Mouse (Mus musculus) CH12.LX (cell line): ENCODE data around the gene Il15. TPM values are rescaled to one million over a fixed set of nuclear protein-coding genes. Genes with fewer than 3 reads are reported as not detected.

Experiments used
- DNase-seq: peaks from one replicate; pipeline ENCODE4 v3.0.0-alpha.2; 2013; ENCODE audit errors: extremely low read depth
- H3K27ac ChIP-seq: 2 replicates; pipeline ENCODE4 v1.5.1; 2012; ENCODE audit warnings: low read depth, mild to moderate bottlenecking, control low read depth, moderate library complexity; ENCODE audit not compliant: insufficient read depth
- H3K27me3 ChIP-seq: replicated peaks from 2 replicates; pipeline ENCODE3; 2012; ENCODE audit warnings: inconsistent platforms
- H3K36me3 ChIP-seq, 2 experiments: replicated peaks in 1 of 2; 2 replicates each; pipeline versions ENCODE3 to v1.6.1; 2012; ENCODE audit warnings: inconsistent platforms in 1 of 2, low read length in 1 of 2, mild to moderate bottlenecking in 1 of 2, mixed read lengths in 1 of 2, moderate library complexity in 1 of 2; ENCODE audit not compliant: control insufficient read depth in 1 of 2, insufficient read depth in 1 of 2
- H3K4me1 ChIP-seq, 2 experiments: 2 replicates each; pipeline ENCODE4 v1.6.1; 2012; ENCODE audit warnings: inconsistent platforms in 1 of 2, moderate library complexity in 1 of 2; ENCODE audit not compliant: insufficient read depth in 2 of 2, control insufficient read depth in 1 of 2
- H3K4me2 ChIP-seq: 2 replicates; pipeline ENCODE4 v1.6.1; 2012; ENCODE audit warnings: low read depth, mild to moderate bottlenecking, control low read depth; ENCODE audit not compliant: poor library complexity, insufficient read depth, severe bottlenecking
- H3K4me3 ChIP-seq, 3 experiments: fragments of 150-350 bp in 1 of 3; sonication (generic) in 1 of 3; replicated peaks in 1 of 3; 2 replicates each; pipeline versions ENCODE3 to v1.5.1; 2011 to 2012; ENCODE audit warnings: low read depth in 2 of 3, low read length in 2 of 3, mild to moderate bottlenecking in 2 of 3, moderate library complexity in 2 of 3, control low read depth in 1 of 3, improper control_type of control experiment in 1 of 3, inconsistent platforms in 1 of 3, mixed read lengths in 1 of 3; ENCODE audit not compliant: poor library complexity in 1 of 3
- H3K79me2 ChIP-seq: replicated peaks from 2 replicates; pipeline ENCODE4 v1.6.1; 2012; ENCODE audit warnings: mild to moderate bottlenecking, moderate library complexity; ENCODE audit not compliant: control insufficient read depth, poor library complexity, insufficient read depth, severe bottlenecking; ENCODE audit errors: extremely low read depth
- H3K9ac ChIP-seq: 2 replicates; pipeline ENCODE4 v1.6.1; 2012; ENCODE audit warnings: low read depth, mild to moderate bottlenecking, control low read depth, moderate library complexity; ENCODE audit not compliant: insufficient read depth
- H3K9me3 ChIP-seq: replicated peaks from 2 replicates; pipeline ENCODE3; 2012; ENCODE audit warnings: low read length, inconsistent platforms, mixed read lengths
- CHD2 ChIP-seq: IDR thresholded peaks from 2 replicates; pipeline ENCODE4 v1.6.1; 2011; ENCODE audit warnings: low read length, improper control_type of control experiment
- CTCF ChIP-seq, 2 experiments: IDR thresholded peaks in 1 of 2; conservative IDR thresholded peaks in 1 of 2; 2 replicates each; pipeline ENCODE4 v1.5.1; 2011 to 2012; ENCODE audit warnings: low read depth in 2 of 2, low read length in 2 of 2, improper control_type of control experiment in 1 of 2, inconsistent platforms in 1 of 2, mild to moderate bottlenecking in 1 of 2, moderate library complexity in 1 of 2
- E2F4 ChIP-seq: IDR thresholded peaks from 2 replicates; pipeline ENCODE4 v1.6.1; 2011; ENCODE audit warnings: low read depth, low read length, improper control_type of control experiment; ENCODE audit not compliant: insufficient replicate concordance
- ELF1 ChIP-seq: IDR thresholded peaks from 2 replicates; pipeline ENCODE4 v1.6.1; 2014; ENCODE audit warnings: low read depth, mild to moderate bottlenecking, inconsistent platforms, low read length, improper control_type of control experiment
- EP300 ChIP-seq: IDR thresholded peaks from 2 replicates; pipeline ENCODE4 v1.6.1; 2011; ENCODE audit warnings: low read length, improper control_type of control experiment
- ETS1 ChIP-seq: conservative IDR thresholded peaks from 2 replicates; pipeline ENCODE4 v1.6.1; 2012; ENCODE audit warnings: low read depth, mild to moderate bottlenecking, inconsistent platforms, low read length, improper control_type of control experiment, moderate library complexity
- GABPA ChIP-seq: IDR thresholded peaks from 2 replicates; pipeline ENCODE4 v1.6.1; 2012; ENCODE audit warnings: low read depth, low read length, improper control_type of control experiment, inconsistent platforms; ENCODE audit not compliant: insufficient replicate concordance
- HCFC1 ChIP-seq: IDR thresholded peaks from 2 replicates; pipeline ENCODE4 v1.6.1; 2012; ENCODE audit warnings: low read depth, mild to moderate bottlenecking, inconsistent platforms, low read length, improper control_type of control experiment
- JUN ChIP-seq: IDR thresholded peaks from 2 replicates; pipeline ENCODE4 v1.6.1; 2011; ENCODE audit warnings: low read depth, mild to moderate bottlenecking, low read length, improper control_type of control experiment, moderate library complexity; ENCODE audit not compliant: insufficient read depth
- JUND ChIP-seq: conservative IDR thresholded peaks from 2 replicates; pipeline ENCODE4 v1.6.1; 2011; ENCODE audit warnings: low read depth, low read length, improper control_type of control experiment
- KAT2A ChIP-seq: IDR thresholded peaks from 2 replicates; pipeline ENCODE4 v1.6.1; 2012; ENCODE audit warnings: low read length, improper control_type of control experiment, inconsistent platforms; ENCODE audit not compliant: insufficient replicate concordance
- MAFK ChIP-seq: IDR thresholded peaks from 2 replicates; pipeline ENCODE4 v1.6.1; 2011; ENCODE audit warnings: low read length, improper control_type of control experiment; ENCODE audit not compliant: insufficient replicate concordance
- MAX ChIP-seq: IDR thresholded peaks from 2 replicates; pipeline ENCODE4 v1.6.1; 2011; ENCODE audit warnings: low read length, improper control_type of control experiment
- MEF2A ChIP-seq: IDR thresholded peaks from 2 replicates; pipeline ENCODE4 v1.6.1; 2014; ENCODE audit warnings: low read depth, mild to moderate bottlenecking, inconsistent platforms, low read length, improper control_type of control experiment, borderline replicate concordance
- MXI1 ChIP-seq: IDR thresholded peaks from 2 replicates; pipeline ENCODE4 v1.6.1; 2011; ENCODE audit warnings: mild to moderate bottlenecking, low read depth, low read length, improper control_type of control experiment
- NELFE ChIP-seq: IDR thresholded peaks from 2 replicates; pipeline ENCODE4 v1.6.1; 2011; ENCODE audit warnings: low read depth, low read length, improper control_type of control experiment
- NRF1 ChIP-seq: IDR thresholded peaks from 2 replicates; pipeline ENCODE4 v1.6.1; 2014; ENCODE audit warnings: low read depth, mild to moderate bottlenecking, inconsistent platforms, low read length, improper control_type of control experiment, moderate library complexity
- POLR2A ChIP-seq: IDR thresholded peaks from 2 replicates; pipeline ENCODE4 v1.6.1; 2011; ENCODE audit warnings: low read depth, mild to moderate bottlenecking, improper control_type of control experiment, low read length
- POLR2AphosphoS2 ChIP-seq: IDR thresholded peaks from 2 replicates; pipeline ENCODE4 v1.6.1; 2011; ENCODE audit warnings: low read depth, low read length, improper control_type of control experiment
- RCOR1 ChIP-seq: conservative IDR thresholded peaks from 2 replicates; pipeline ENCODE4 v1.6.1; 2012; ENCODE audit warnings: low read depth, mild to moderate bottlenecking, inconsistent platforms, low read length, improper control_type of control experiment
- SIN3A ChIP-seq: IDR thresholded peaks from 2 replicates; pipeline ENCODE4 v1.6.1; 2012; ENCODE audit warnings: low read length, improper control_type of control experiment, inconsistent platforms
- SMC3 ChIP-seq: IDR thresholded peaks from 2 replicates; pipeline ENCODE4 v1.6.1; 2011; ENCODE audit warnings: low read depth, low read length, improper control_type of control experiment
- TBP ChIP-seq: conservative IDR thresholded peaks from 2 replicates; pipeline ENCODE4 v1.6.1; 2011; ENCODE audit warnings: low read depth, low read length, improper control_type of control experiment
- TCF12 ChIP-seq: IDR thresholded peaks from 2 replicates; pipeline ENCODE4 v1.6.1; 2014; ENCODE audit warnings: low read depth, mild to moderate bottlenecking, inconsistent platforms, low read length, improper control_type of control experiment
- UBTF ChIP-seq: IDR thresholded peaks from 2 replicates; pipeline ENCODE4 v1.6.1; 2012; ENCODE audit warnings: low read depth, mild to moderate bottlenecking, inconsistent platforms, low read length, improper control_type of control experiment, moderate library complexity
- USF1 ChIP-seq: IDR thresholded peaks from 2 replicates; pipeline ENCODE4 v1.6.1; 2014; ENCODE audit warnings: low read depth, mild to moderate bottlenecking, inconsistent platforms, low read length, improper control_type of control experiment
- USF2 ChIP-seq: conservative IDR thresholded peaks from 2 replicates; pipeline ENCODE4 v1.6.1; 2011; ENCODE audit warnings: low read depth, low read length, improper control_type of control experiment
- ZC3H11A ChIP-seq: IDR thresholded peaks from 2 replicates; pipeline ENCODE4 v1.6.1; 2012; ENCODE audit warnings: low read depth, mild to moderate bottlenecking, inconsistent platforms, low read length, improper control_type of control experiment
- ZKSCAN1 ChIP-seq: IDR thresholded peaks from 2 replicates; pipeline ENCODE4 v1.6.1; 2012; ENCODE audit warnings: low read depth, inconsistent platforms, low read length, improper control_type of control experiment, borderline replicate concordance
- ZMIZ1 ChIP-seq: IDR thresholded peaks from 2 replicates; pipeline ENCODE4 v1.6.1; 2012; ENCODE audit warnings: low read depth, mild to moderate bottlenecking, inconsistent platforms, low read length, improper control_type of control experiment
- ZNF384 ChIP-seq: IDR thresholded peaks from 2 replicates; pipeline ENCODE4 v1.6.1; 2012; ENCODE audit warnings: low read depth, low read length, improper control_type of control experiment, inconsistent platforms
- dilution Hi-C: fragments of 300-500 bp; cut with MboI; formaldehyde crosslinking; loops from 2 replicates; pipeline ENCODE4 v1.14.3; 2020; ENCODE audit warnings: low sequenced_read_pairs; ENCODE audit not compliant: extremely low pct_unique_long_range_greater_than_20kb, extremely low pct_ligation_motif_present
- in situ Hi-C: fragments of 300-500 bp; cut with MboI; formaldehyde crosslinking; loops from 3 replicates; pipeline ENCODE4 v1.14.3; 2019; ENCODE audit warnings: low sequenced_read_pairs, low pct_ligation_motif_present, low pct_unique_long_range_greater_than_20kb, mixed read lengths
- polyA plus RNA-seq: library from polyadenylated mRNA; unstranded; fragments of >175 nt; gene quantifications from 2 replicates; pipeline ENCODE4 v1.2.1, GENCODE M21; 2012; ENCODE audit warnings: low read depth; ENCODE audit not compliant: insufficient read length
- total RNA-seq, 2 experiments: library from RNA; depleted of rRNA; stranded (reverse); fragments of 300-350 nt in 1 of 2; fragments of >200 nt in 1 of 2; gene quantifications; 2 replicates each; pipeline ENCODE4 v1.2.3; 2012 to 2014

Il15 gene
- total and polyA plus RNA-seq, 3 experiments, result 2.2 to 8.9 (median 4.0) TPM

DNA sequence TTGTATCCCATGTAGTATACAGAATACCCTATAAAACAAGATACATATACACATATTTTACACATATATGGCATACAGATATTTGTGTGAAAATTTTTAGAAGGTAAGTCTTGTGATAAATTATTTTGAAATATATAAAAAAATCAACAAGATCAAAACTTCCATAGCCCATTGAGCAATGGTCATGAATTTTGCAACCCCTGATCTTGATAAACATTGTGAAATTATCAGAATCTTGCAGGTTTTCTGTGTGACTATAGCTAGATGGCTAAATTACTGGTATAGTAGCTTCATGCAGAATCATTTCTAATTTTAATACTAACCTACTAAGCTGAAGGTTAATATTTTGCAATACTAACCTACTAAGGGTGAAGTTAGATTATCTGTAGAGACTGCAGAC, 41.9 kb upstream of the Il15 start:
- H3K79me2 ChIP-seq, result no peaks in the 10 kb centered on the region
- H3K4me2 ChIP-seq, result no peak overlapping the region
- TF ChIP-seq NRF1 (no peak), JUND (no peak), CHD2 (no peak), SIN3A (no peak), GABPA (no peak), ZKSCAN1 (no peak), MAX (no peak), HCFC1 (no peak), ZNF384 (no peak), POLR2AphosphoS2 (no peak)
- no peaks in the 10 kb centered on the region; a peak in 1 of 4 replicates for H3K4me1 ChIP-seq
- in situ Hi-C loops, result no loop called here
- no peak for DNase-seq
- H3K9ac ChIP-seq, result no peak overlapping the region
- no peak overlapping the region for H3K27ac ChIP-seq
- no peaks in the 10 kb centered on the region for H3K36me3 ChIP-seq
- dilution Hi-C loops, result no loop called here
- no peak overlapping the region for H3K4me3 ChIP-seq
- no peaks in the 10 kb centered on the region for H3K9me3 ChIP-seq
- H3K27me3 ChIP-seq, result no peaks in the 10 kb centered on the region

DNA sequence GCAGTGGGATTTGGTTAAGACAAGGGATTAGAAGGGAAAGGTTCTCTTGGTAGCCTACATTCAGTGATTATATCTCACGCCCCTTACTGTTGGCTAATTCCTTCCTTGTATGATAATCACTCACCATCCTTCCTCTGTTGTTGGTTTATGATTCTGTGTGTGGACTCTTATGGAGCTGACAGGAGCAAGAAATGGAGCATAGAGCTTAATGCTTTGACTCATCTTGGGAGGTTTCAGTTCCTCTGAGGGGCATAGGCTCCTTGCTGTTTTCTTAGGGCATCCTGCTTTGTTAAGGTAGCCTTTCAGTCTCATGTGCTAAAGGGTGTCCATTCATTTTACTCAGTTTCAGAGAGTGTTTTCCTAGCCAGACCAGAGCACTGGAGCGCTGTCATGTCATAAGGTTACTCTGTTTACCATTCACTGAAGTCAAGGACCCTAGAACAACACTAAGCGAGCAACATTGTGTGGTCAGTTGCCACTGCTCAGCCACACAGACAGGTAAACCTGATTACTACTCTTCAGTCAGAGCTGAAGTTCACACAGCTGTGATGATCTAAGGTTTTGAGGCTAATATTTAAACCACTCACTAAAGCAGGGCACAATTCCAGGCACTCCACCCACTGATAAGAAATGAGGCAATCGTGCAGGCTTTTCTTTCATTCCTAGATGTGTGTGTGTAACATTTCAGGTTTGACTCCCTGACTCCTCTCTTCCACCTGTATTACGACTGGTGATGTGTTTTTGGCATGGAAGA, 13.7 kb upstream of the Il15 start:
- peak overlapping the region; percentile 53 for H3K4me2 ChIP-seq
- H3K4me1 ChIP-seq, result peaks cover 9 to 16% of the 10 kb centered on the region in 2 experiments
- no peaks in the 10 kb centered on the region for H3K27me3 ChIP-seq
- H3K4me3 ChIP-seq, result peak overlapping the region in 1 of 3 experiments; percentile 37
- H3K9me3 ChIP-seq, result no peaks in the 10 kb centered on the region
- no peaks in the 10 kb centered on the region for H3K36me3 ChIP-seq
- H3K79me2 ChIP-seq, result no peaks in the 10 kb centered on the region
- DNase-seq, result peak; percentile 76
- dilution Hi-C loops, result no loop called here
- no peak overlapping the region for H3K9ac ChIP-seq
- in situ Hi-C loops, result no loop called here
- no peak overlapping the region for H3K27ac ChIP-seq
- TF ChIP-seq POLR2AphosphoS2, result no peak
- TF ChIP-seq ZC3H11A, result no peak
- TF ChIP-seq POLR2A, result no peak
- TF ChIP-seq JUND, result peak; percentile 97
- no peak for TF ChIP-seq KAT2A
- TF ChIP-seq JUN, result peak; percentile 96
- no peak; the same call in 1 of the 2 replicates for TF ChIP-seq MEF2A
- TF ChIP-seq HCFC1, result no peak
- no peak for TF ChIP-seq ZKSCAN1
- TF ChIP-seq MAFK, result no peak
- TF ChIP-seq CTCF (conservative IDR thresholded peaks at IDR 0.05 in 1 of 2, IDR thresholded peaks at IDR 0.05 in 1 of 2; ENCODE audit: low read depth in 2 of 2, low read length in 2 of 2), result no peak
- TF ChIP-seq MXI1, result no peak
- no peak for TF ChIP-seq SMC3
- no peak for TF ChIP-seq ELF1
- TF ChIP-seq NELFE, result no peak
- no peak for TF ChIP-seq ZMIZ1
- no peak for TF ChIP-seq USF1
- no peak for TF ChIP-seq SIN3A
- no peak for TF ChIP-seq NRF1
- peak; percentile 55; the same call in 1 of the 2 replicates for TF ChIP-seq TCF12
- TF ChIP-seq MAX, result no peak
- no peak for TF ChIP-seq TBP
- 0 out of 2 replicates have a peak, but pooled peaks have one; percentile 61 for TF ChIP-seq CHD2
- peak; percentile 100 for TF ChIP-seq EP300
- TF ChIP-seq ETS1, result peak; percentile 71
- no peak for TF ChIP-seq UBTF
- TF ChIP-seq USF2, result no peak
- no peak for TF ChIP-seq E2F4
- peak; percentile 90 for TF ChIP-seq RCOR1
